Mouse (Mus musculus) erythroblast, embryonic 14.5 days (primary cell): Measurements from ENCODE around the gene Mapk10. TPM values are rescaled to one million over a fixed set of nuclear protein-coding genes. Genes with fewer than 3 reads are reported as not detected.

ENCODE experiments used
- H3K27me3 ChIP-seq: 2 replicates; pipeline ENCODE4 v1.6.1; 2012; ENCODE audit warnings: inconsistent platforms; ENCODE audit not compliant: control insufficient read depth
- H3K36me3 ChIP-seq: 2 replicates; pipeline ENCODE4 v1.6.1; 2012; ENCODE audit warnings: mild to moderate bottlenecking, inconsistent platforms; ENCODE audit not compliant: control insufficient read depth
- H3K4me1 ChIP-seq: 2 replicates; pipeline ENCODE4 v1.6.1; 2012; ENCODE audit warnings: inconsistent platforms; ENCODE audit not compliant: control insufficient read depth
- H3K4me3 ChIP-seq: replicated peaks from 2 replicates; pipeline ENCODE3; 2012; ENCODE audit warnings: moderate library complexity, mild to moderate bottlenecking, inconsistent platforms
- H3K9me3 ChIP-seq: 2 replicates; pipeline ENCODE4 v1.6.1; 2012; ENCODE audit warnings: low read length, inconsistent platforms, mixed read lengths; ENCODE audit not compliant: control insufficient read depth
- GATA1 ChIP-seq: IDR thresholded peaks from 2 replicates; pipeline ENCODE4 v1.6.1; 2012; ENCODE audit warnings: low read length, inconsistent platforms, mixed read lengths
- TAL1 ChIP-seq: IDR thresholded peaks from 3 replicates; pipeline ENCODE4 v1.6.1; 2012; ENCODE audit warnings: low read length, inconsistent platforms, mixed read lengths
- polyA plus RNA-seq: library from polyadenylated mRNA; stranded (reverse); fragments of >175 nt; gene quantifications from 2 replicates; pipeline ENCODE4 v1.2.3, GENCODE M21; 2012

Mapk10 gene
- polyA plus RNA-seq, 1 experiment = not detected

GRCm38 (mm10) chr5:103140935-103141334 lies 70.2 kb downstream of the Mapk10 start:
- Histone ChIP-seq H3K36me3 (no peaks in the 10 kb centered on the region), H3K9me3 (peaks cover 28% of the 10 kb centered on the region), H3K27me3 (no peaks in the 10 kb centered on the region), H3K4me3 (no peak overlapping the region), H3K4me1 (no peaks in the 10 kb centered on the region)
- TF ChIP-seq GATA1 (no peak), TAL1 (no peak)

- Histone ChIP-seq H3K36me3 (no peaks in the 10 kb centered on the region), H3K4me3 (no peak overlapping the region), H3K4me1 (no peaks in the 10 kb centered on the region), H3K9me3 (peaks cover 46% of the 10 kb centered on the region), H3K27me3 (no peaks in the 10 kb centered on the region)
- TF ChIP-seq GATA1 = no peak
- no peak for TF ChIP-seq TAL1
Measured at GRCm38 (mm10) chr5:103134839-103135238, 76.3 kb downstream of the Mapk10 start.

GRCm38 (mm10) chr5:103133626-103134025 lies 77.5 kb downstream of the Mapk10 start:
- Histone ChIP-seq H3K4me1 (no peaks in the 10 kb centered on the region), H3K4me3 (no peak overlapping the region), H3K36me3 (no peaks in the 10 kb centered on the region), H3K27me3 (no peaks in the 10 kb centered on the region), H3K9me3 (peaks cover 50% of the 10 kb centered on the region)
- TF ChIP-seq GATA1 (no peak), TAL1 (no peak)

DNA sequence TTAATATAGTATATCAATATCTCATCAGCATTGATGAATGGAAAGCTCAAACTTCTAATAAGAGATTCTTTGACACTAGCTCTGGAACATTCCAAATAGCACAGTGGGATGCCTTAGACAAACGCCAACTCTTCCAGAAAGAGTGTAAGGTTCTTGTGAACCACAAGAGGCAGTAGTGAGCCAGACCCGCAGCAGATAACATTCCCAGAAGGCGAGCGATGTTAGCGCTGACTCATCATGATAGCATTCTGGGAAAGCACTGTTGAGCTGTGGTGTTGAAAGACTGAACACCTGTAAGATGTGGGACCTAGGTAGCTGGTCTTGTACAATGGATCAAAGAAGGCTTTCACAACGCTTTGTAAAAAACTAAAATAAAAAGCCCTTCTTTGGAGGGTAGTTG lies 78.3 kb downstream of the Mapk10 start:
- no peak overlapping the region for H3K4me3 ChIP-seq
- no peaks in the 10 kb centered on the region for H3K4me1 ChIP-seq
- H3K36me3 ChIP-seq = no peaks in the 10 kb centered on the region
- H3K9me3 ChIP-seq = peaks cover 47% of the 10 kb centered on the region
- H3K27me3 ChIP-seq = no peaks in the 10 kb centered on the region
- TF ChIP-seq TAL1 (no peak), GATA1 (no peak)

GRCm38 (mm10) chr5:103119618-103120017 lies 91.5 kb downstream of the Mapk10 start:
- Histone ChIP-seq H3K27me3 (no peaks in the 10 kb centered on the region), H3K9me3 (peaks cover 21% of the 10 kb centered on the region), H3K4me1 (no peaks in the 10 kb centered on the region), H3K36me3 (no peaks in the 10 kb centered on the region), H3K4me3 (no peak overlapping the region)
- no peak for TF ChIP-seq GATA1
- no peak for TF ChIP-seq TAL1

GRCm38 (mm10) chr5:103115571-103115970 lies 95.6 kb downstream of the Mapk10 start:
- TF ChIP-seq GATA1 (no peak), TAL1 (no peak)
- Histone ChIP-seq H3K36me3 (no peaks in the 10 kb centered on the region), H3K9me3 (peaks cover 32% of the 10 kb centered on the region)

GRCm38 (mm10) chr5:103112471-103112870 lies 98.7 kb downstream of the Mapk10 start:
- no peaks in the 10 kb centered on the region for H3K4me1 ChIP-seq
- no peaks in the 10 kb centered on the region for H3K27me3 ChIP-seq
- no peak overlapping the region for H3K4me3 ChIP-seq
- TF ChIP-seq GATA1 (no peak), TAL1 (no peak)
- H3K9me3 ChIP-seq = peaks cover 38% of the 10 kb centered on the region
- H3K36me3 ChIP-seq = no peaks in the 10 kb centered on the region

More at GRCm38 (mm10) chr5:103115571-103115970, 95.6 kb downstream of the Mapk10 start:
- Histone ChIP-seq H3K4me3 (no peak overlapping the region), H3K4me1 (no peaks in the 10 kb centered on the region), H3K27me3 (no peaks in the 10 kb centered on the region)

DNA sequence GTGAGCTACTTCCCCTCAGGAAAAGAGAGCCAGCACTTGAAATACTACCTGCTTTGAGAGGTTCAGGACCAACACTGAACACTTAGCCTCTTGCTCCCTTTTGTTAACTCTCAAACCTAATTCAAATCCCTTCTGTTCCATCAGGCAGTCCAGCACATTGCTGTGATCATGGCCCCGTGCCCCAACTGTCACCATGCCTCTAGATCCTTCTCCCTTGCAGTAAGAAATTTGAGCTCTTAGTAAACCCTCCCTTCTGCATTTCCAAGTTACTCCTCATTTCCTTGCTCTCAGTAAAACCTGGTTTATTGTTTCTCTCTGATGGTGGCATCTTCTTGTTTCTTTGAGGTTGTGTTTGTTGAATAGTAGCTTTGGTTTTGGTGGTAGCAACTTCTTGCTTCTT lies 101.7 kb downstream of the Mapk10 start:
- Histone ChIP-seq H3K4me1 (no peaks in the 10 kb centered on the region), H3K9me3 (peaks cover 42% of the 10 kb centered on the region), H3K27me3 (no peaks in the 10 kb centered on the region), H3K4me3 (no peak overlapping the region), H3K36me3 (no peaks in the 10 kb centered on the region)
- TF ChIP-seq TAL1 = no peak
- TF ChIP-seq GATA1 = no peak

DNA sequence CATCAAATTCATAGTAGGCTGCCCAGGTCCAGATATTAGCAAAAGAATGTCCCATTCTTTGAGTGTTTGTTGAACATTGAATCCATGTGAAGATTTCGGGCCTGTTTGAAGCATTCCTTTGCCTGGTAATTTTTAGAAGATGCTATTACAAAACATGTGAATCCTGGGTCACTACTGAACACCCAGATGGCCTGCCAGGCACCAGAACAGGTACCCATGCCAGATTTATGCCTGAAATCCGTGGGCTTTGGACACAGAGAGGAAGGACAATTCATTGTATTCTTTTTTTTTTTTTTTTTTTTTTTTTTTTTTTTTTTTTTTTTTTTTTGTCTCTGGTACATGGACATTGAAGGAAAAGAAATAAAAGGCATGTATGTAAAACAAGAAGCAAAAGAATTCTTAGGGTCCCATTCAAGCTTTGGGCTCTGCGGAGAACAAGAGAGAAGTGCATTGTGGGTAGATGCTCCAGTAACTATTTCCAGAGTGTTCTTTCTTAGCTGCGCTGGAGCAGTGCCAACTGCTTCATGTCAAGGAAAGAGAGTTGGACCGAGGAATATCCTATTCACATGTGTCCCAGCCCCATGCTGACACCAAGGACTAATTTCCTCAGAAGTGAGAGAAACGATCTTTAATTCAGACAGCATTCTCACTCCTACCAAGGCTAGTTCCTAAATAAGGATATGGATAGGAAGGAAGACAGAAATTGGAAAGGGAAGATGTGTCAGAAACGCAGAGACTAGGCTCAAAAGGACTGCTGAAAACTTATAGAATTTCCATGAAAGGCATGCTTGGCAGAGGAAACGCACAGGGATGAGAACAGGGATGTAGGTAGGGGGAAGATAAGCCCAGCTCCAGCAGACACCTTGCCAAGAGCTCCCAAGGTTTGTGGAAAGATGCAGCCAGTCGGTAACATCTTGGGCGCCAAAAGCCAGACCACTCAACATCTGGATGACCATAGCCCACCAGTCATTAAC lies 105.4 kb downstream of the Mapk10 start:
- TF ChIP-seq GATA1 = no peak
- no peak for TF ChIP-seq TAL1
- no peaks in the 10 kb centered on the region for H3K36me3 ChIP-seq
- H3K27me3 ChIP-seq = no peaks in the 10 kb centered on the region
- H3K4me1 ChIP-seq = no peaks in the 10 kb centered on the region
- H3K4me3 ChIP-seq = no peak overlapping the region
- H3K9me3 ChIP-seq = peaks cover 33% of the 10 kb centered on the region
